In genomic region chr17:8928560-8928959, GRCm38 (mm10) we compare ENCODE assay signal across 15 mouse cellular contexts.
"Had no signal": no experiment of that assay in that cellular context is flagged by ENCODE, and none has a peak within 500 bp of the region (broad histone marks: within the 10 kb centered on the region; RNA-seq: fewer than 3 reads in every experiment).

No protein-coding gene starts in this region.

- H3K36me3 ChIP-seq: intestine, embryonic 15.5 days; limb, embryonic 15.5 days; liver, embryonic 15.5 days; neural tube, embryonic 13.5 days had no signal

- H3K9me3 ChIP-seq: intestine, embryonic 15.5 days; limb, embryonic 15.5 days; liver, embryonic 15.5 days; neural tube, embryonic 13.5 days had no signal

- H3K9ac ChIP-seq: hindbrain, embryonic 14.5 days; intestine, embryonic 15.5 days; limb, embryonic 15.5 days; liver, embryonic 15.5 days; lung, embryonic 14.5 days; neural tube, embryonic 13.5 days had no signal

- H3K27ac ChIP-seq: hindbrain, embryonic 14.5 days; intestine, embryonic 15.5 days; left cerebral cortex, adult 2 months; limb, embryonic 15.5 days; liver, embryonic 15.5 days; neural tube, embryonic 13.5 days had no signal

- H3K4me1 ChIP-seq: limb, embryonic 15.5 days; liver, embryonic 15.5 days had no signal

- DNase-seq: lung, embryonic 14.5 days; lung, postnatal 10 days; lung, postnatal 4 days; retina, postnatal 1 day; right cerebral cortex, postnatal 4 days; spleen, adult 18-20 months; thymus, adult 18-20 months; thymus, postnatal 14 days had no signal

- H3K4me3 ChIP-seq: intestine, embryonic 15.5 days; left cerebral cortex, adult 2 months; limb, embryonic 15.5 days; liver, embryonic 15.5 days; neural tube, embryonic 13.5 days had no signal

- H3K4me2 ChIP-seq: hindbrain, embryonic 14.5 days; intestine, embryonic 15.5 days; limb, embryonic 15.5 days; liver, embryonic 15.5 days; lung, embryonic 14.5 days; midbrain, embryonic 11.5 days; neural tube, embryonic 13.5 days had no signal

- H3K27me3 ChIP-seq: limb, embryonic 15.5 days; neural tube, embryonic 13.5 days had no signal
